Mouse (Mus musculus): Measurements from ENCODE around the gene Cisd2. TPM values are rescaled to one million over a fixed set of nuclear protein-coding genes. Genes with fewer than 3 reads are reported as not detected.

The Cisd2 gene
- total RNA-seq, 2 experiments from 2014 or later = 31.8 to 33.4 TPM

- DNase-seq = no peak
- intact Hi-C loops (cut with DNase I) = no loop called here
Measured at GRCm38 (mm10) chr3:135417245-135417644, 6.5 kb downstream of the Cisd2 start.

GRCm38 (mm10) chr3:135411824-135412223 is 11.9 kb downstream of the Cisd2 start:
- intact Hi-C loops (cut with DNase I) = no loop called here
- DNase-seq = no peak

GRCm38 (mm10) chr3:135411056-135411455 is 12.7 kb downstream of the Cisd2 start:
- intact Hi-C loops (cut with DNase I) = no loop called here
- no peak for DNase-seq

GRCm38 (mm10) chr3:135409219-135409618 is 14.5 kb downstream of the Cisd2 start:
- intact Hi-C loops (cut with DNase I) = no loop called here
- no peak for DNase-seq

GRCm38 (mm10) chr3:135407351-135407750 is 16.4 kb downstream of the Cisd2 start:
- intact Hi-C loops (cut with DNase I) = no loop called here
- DNase-seq = no peak

- DNase-seq = no peak
- intact Hi-C loops (cut with DNase I) = loop anchor here (5.0 kb wide), 1 partner anchor 112 kb away; no protein-coding TSS in a partner anchor
Measured at GRCm38 (mm10) chr3:135404599-135404998, 19.1 kb downstream of the Cisd2 start.

- no peak for DNase-seq
- intact Hi-C loops (cut with DNase I) = loop anchor here (5.0 kb wide), 1 partner anchor 112 kb away; no protein-coding TSS in a partner anchor
Measured at GRCm38 (mm10) chr3:135403856-135404255, 19.9 kb downstream of the Cisd2 start.

- intact Hi-C loops (cut with DNase I) = loop anchor here (5.0 kb wide), 1 partner anchor 111 kb away; no protein-coding TSS in a partner anchor
Measured at GRCm38 (mm10) chr3:135403211-135403610, 20.5 kb downstream of the Cisd2 start.

GRCm38 (mm10) chr3:135402201-135402658 is 21.5 kb downstream of the Cisd2 start:
- intact Hi-C loops (cut with DNase I) = loop anchor here (5.0 kb wide), 1 partner anchor 110 kb away; no protein-coding TSS in a partner anchor
- DNase-seq = peak; percentile 89

More at GRCm38 (mm10) chr3:135403211-135403610, 20.5 kb downstream of the Cisd2 start:
- no peak for DNase-seq

GRCm38 (mm10) chr3:135397112-135397511 is 26.6 kb downstream of the Cisd2 start:
- DNase-seq = no peak
- intact Hi-C loops (cut with DNase I) = no loop called here

GRCm38 (mm10) chr3:135396081-135396480 is 27.6 kb downstream of the Cisd2 start:
- intact Hi-C loops (cut with DNase I) = no loop called here
- DNase-seq = no peak

GRCm38 (mm10) chr3:135395085-135395484 is 28.6 kb downstream of the Cisd2 start:
- DNase-seq = no peak
- intact Hi-C loops (cut with DNase I) = no loop called here

GRCm38 (mm10) chr3:135393186-135393585 is 30.5 kb downstream of the Cisd2 start:
- no peak for DNase-seq
- intact Hi-C loops (cut with DNase I) = no loop called here

GRCm38 (mm10) chr3:135379868-135380267 is 43.9 kb downstream of the Cisd2 start:
- DNase-seq = no peak
- intact Hi-C loops (cut with DNase I) = no loop called here

GRCm38 (mm10) chr3:135377445-135377844 is 46.3 kb downstream of the Cisd2 start:
- intact Hi-C loops (cut with DNase I) = no loop called here
- no peak for DNase-seq

GRCm38 (mm10) chr3:135375836-135376235 is 47.9 kb downstream of the Cisd2 start:
- intact Hi-C loops (cut with DNase I) = no loop called here
- no peak for DNase-seq

GRCm38 (mm10) chr3:135357394-135357793 is 66.3 kb downstream of the Cisd2 start:
- no peak for DNase-seq
- intact Hi-C loops (cut with DNase I) = no loop called here

Other genes with a start within 250 kb of the Cisd2 start
- gene Cenpe, start 211.4 kb downstream of the Cisd2 start, total RNA-seq (2021) = 1 to 10 TPM; 4.6 to 6.8 TPM
- gene Bdh2, start 142.7 kb downstream of the Cisd2 start, total RNA-seq (2021) = 1 to 10 TPM; 1.6 to 2.2 TPM
- gene Slc9b2, start 116.2 kb downstream of the Cisd2 start, total RNA-seq (2021) = 1 to 10 TPM; 6.9 to 7.0 TPM
- gene Slc9b1, start 75.9 kb downstream of the Cisd2 start, total RNA-seq (2021) = 1 to 10 TPM in 1 of 2 experiments, under 1 TPM in 1; 0.40 to 1.5 TPM
- 100 to 1,000 TPM; 250 to 270 TPM for gene Ube2d3, start 14.2 kb upstream of the Cisd2 start, total RNA-seq (2021)
- gene Manba, start 61.7 kb upstream of the Cisd2 start, total RNA-seq (2021) = 1 to 10 TPM; 4.9 to 5.6 TPM